Comparison of ENCODE assay signal across 21 mouse cellular contexts in the genomic region with DNA sequence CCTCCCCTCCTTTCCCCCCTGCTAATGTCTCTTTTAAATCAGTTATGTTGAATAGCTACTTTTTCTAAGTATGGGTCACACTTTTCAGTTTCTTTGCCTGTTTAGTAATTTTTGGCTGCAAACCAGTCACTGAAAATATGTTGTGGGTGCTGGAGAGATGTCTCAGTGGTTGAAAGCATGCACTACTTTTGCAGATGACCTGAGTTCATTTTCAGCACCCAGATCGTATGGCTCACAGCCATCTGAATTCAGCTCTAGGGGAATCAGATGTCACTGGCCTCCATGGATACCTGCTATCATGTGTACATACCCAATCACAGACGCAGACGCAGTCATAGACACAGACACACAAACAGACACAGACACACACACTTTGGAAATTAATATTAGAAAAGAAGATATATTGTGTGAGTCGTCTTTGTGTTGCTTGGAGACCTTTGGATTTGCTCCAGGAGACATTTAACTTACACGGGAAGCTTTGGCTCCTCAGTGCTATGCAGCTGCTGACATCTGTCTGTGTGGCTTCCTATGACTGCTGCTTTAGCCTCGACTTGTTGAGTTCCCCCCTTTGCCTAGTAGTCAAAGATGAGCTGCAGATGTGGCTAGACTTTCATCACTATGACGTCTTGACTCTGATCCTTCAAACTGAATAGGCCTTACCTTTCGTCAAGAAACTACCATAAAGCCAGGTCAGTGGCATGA.
DNase-seq lines count a peak whose midpoint lies in the region; ATAC-seq and TF ChIP-seq lines count a peak whose summit lies in the region.
"Had no signal": no experiment of that assay in that cellular context is flagged by ENCODE, and none has a peak within 500 bp of the region (broad histone marks: within the 10 kb centered on the region; RNA-seq: fewer than 3 reads in every experiment).

No protein-coding gene starts in this region.

- peak overlapping the region; percentile 33; the same call in 1 of the 2 replicates for H3K27ac ChIP-seq in intestine, embryonic 16.5 days (ENCODE audit: low read length)
- H3K27ac ChIP-seq in intestine, embryonic 15.5 days: no peak overlapping the region
- H3K27ac ChIP-seq in limb, embryonic 14.5 days (replicated peaks; ENCODE audit: low read depth, low read length): no peak overlapping the region
- no peak overlapping the region for H3K27ac ChIP-seq in limb, embryonic 10.5 days
- H3K27ac ChIP-seq: forebrain, embryonic 12.5 days; hindbrain, embryonic 15.5 days; stomach, postnatal 0 days had no signal

- no peak for ATAC-seq in intestine, embryonic 16.5 days
- no peak for ATAC-seq in intestine, embryonic 15.5 days
- ATAC-seq in limb, embryonic 14.5 days (ENCODE audit: low FRiP score, low read depth): 0 out of 2 replicates have a peak, but pooled peaks have one; percentile 44
- ATAC-seq in CD4-positive, CD25-positive, alpha-beta regulatory T cell, adult 4 months: peak; percentile 11
- ATAC-seq: liver, postnatal 0 days; Patski had no signal

- no peaks in the 10 kb centered on the region for H3K27me3 ChIP-seq in intestine, embryonic 16.5 days (replicated peaks; ENCODE audit: control insufficient read depth, insufficient read depth, low read length)
- no peaks in the 10 kb centered on the region for H3K27me3 ChIP-seq in intestine, embryonic 15.5 days (replicated peaks)
- H3K27me3 ChIP-seq in limb, embryonic 14.5 days (ENCODE audit: control insufficient read depth, insufficient read depth, low read length): no peaks in the 10 kb centered on the region
- no peaks in the 10 kb centered on the region for H3K27me3 ChIP-seq in limb, embryonic 10.5 days (ENCODE audit: low read depth, poor library complexity, severe bottlenecking)
- H3K27me3 ChIP-seq: forebrain, embryonic 12.5 days; hindbrain, embryonic 15.5 days; Patski had no signal

- H3K4me3 ChIP-seq in intestine, embryonic 16.5 days (ENCODE audit: low read length): no peak overlapping the region
- H3K4me3 ChIP-seq in intestine, embryonic 15.5 days (replicated peaks): no peak overlapping the region
- H3K4me3 ChIP-seq in limb, embryonic 14.5 days (replicated peaks; ENCODE audit: low read length): no peak overlapping the region
- no peak overlapping the region for H3K4me3 ChIP-seq in limb, embryonic 10.5 days
- H3K4me3 ChIP-seq: forebrain, embryonic 12.5 days; hindbrain, embryonic 15.5 days had no signal

- 53% methylated on average over 8 of the region's 8 CpGs for WGBS in intestine, embryonic 16.5 days
- 54% methylated on average over 8 of the region's 8 CpGs for WGBS in intestine, embryonic 15.5 days
- WGBS in limb, embryonic 14.5 days: 67% methylated on average over 8 of the region's 8 CpGs
- WGBS in limb, embryonic 10.5 days: 86% methylated on average over 8 of the region's 8 CpGs

- no peak overlapping the region for H3K4me2 ChIP-seq in intestine, embryonic 16.5 days (ENCODE audit: low read depth, low read length)
- H3K4me2 ChIP-seq in intestine, embryonic 15.5 days (replicated peaks): no peak overlapping the region
- H3K4me2 ChIP-seq in limb, embryonic 14.5 days (replicated peaks; ENCODE audit: low read depth, low read length, severe bottlenecking): no peak overlapping the region
- H3K4me2 ChIP-seq: forebrain, embryonic 12.5 days; hindbrain, embryonic 15.5 days; liver, embryonic 11.5 days; midbrain, embryonic 11.5 days had no signal

- no peaks in the 10 kb centered on the region for H3K9me3 ChIP-seq in intestine, embryonic 16.5 days (ENCODE audit: control insufficient read depth, low read length)
- no peaks in the 10 kb centered on the region for H3K9me3 ChIP-seq in intestine, embryonic 15.5 days
- no peaks in the 10 kb centered on the region for H3K9me3 ChIP-seq in limb, embryonic 14.5 days (ENCODE audit: control insufficient read depth, low read length)
- no peaks in the 10 kb centered on the region for H3K9me3 ChIP-seq in limb, embryonic 10.5 days (replicated peaks)
- H3K9me3 ChIP-seq: forebrain, embryonic 12.5 days; hindbrain, embryonic 15.5 days had no signal

- no peak overlapping the region for H3K9ac ChIP-seq in intestine, embryonic 16.5 days (ENCODE audit: low read depth, low read length)
- no peak overlapping the region; the same call in 1 of the 2 replicates for H3K9ac ChIP-seq in intestine, embryonic 15.5 days
- no peak overlapping the region for H3K9ac ChIP-seq in limb, embryonic 14.5 days (ENCODE audit: low read depth, low read length, severe bottlenecking)
- H3K9ac ChIP-seq: forebrain, embryonic 12.5 days; hindbrain, embryonic 15.5 days; liver, postnatal 0 days had no signal

- no peaks in the 10 kb centered on the region for H3K36me3 ChIP-seq in intestine, embryonic 16.5 days (ENCODE audit: control insufficient read depth, insufficient read depth, low read length)
- H3K36me3 ChIP-seq in intestine, embryonic 15.5 days: no peaks in the 10 kb centered on the region
- H3K36me3 ChIP-seq in limb, embryonic 14.5 days (ENCODE audit: control insufficient read depth, insufficient read depth, low read length): no peaks in the 10 kb centered on the region
- no peaks in the 10 kb centered on the region for H3K36me3 ChIP-seq in limb, embryonic 10.5 days
- H3K36me3 ChIP-seq: forebrain, embryonic 12.5 days; hindbrain, embryonic 15.5 days had no signal

- peaks cover 5% of the 10 kb centered on the region; the same call in 1 of the 2 replicates for H3K4me1 ChIP-seq in intestine, embryonic 16.5 days (ENCODE audit: control insufficient read depth, insufficient read depth, low read length)
- no peaks in the 10 kb centered on the region for H3K4me1 ChIP-seq in intestine, embryonic 15.5 days (replicated peaks)
- peaks cover 6% of the 10 kb centered on the region; the same call in 1 of the 2 replicates for H3K4me1 ChIP-seq in limb, embryonic 14.5 days (ENCODE audit: control insufficient read depth, insufficient read depth, low read length)
- no peaks in the 10 kb centered on the region for H3K4me1 ChIP-seq in limb, embryonic 10.5 days
- H3K4me1 ChIP-seq: forebrain, embryonic 12.5 days; hindbrain, embryonic 15.5 days had no signal

- TF ChIP-seq POLR2A in limb, embryonic 14.5 days (IDR thresholded peaks at IDR 0.05; ENCODE audit: borderline replicate concordance, extremely low read depth, insufficient read depth, insufficient read length): no peak

- DNase-seq in gastrocnemius, adult 18-20 months (ENCODE audit: low spot score): peak; percentile 35
- DNase-seq in gastrocnemius, postnatal 4 days (ENCODE audit: low spot score in 2 of 2): no peak
- peak; percentile 39 for DNase-seq in limb, embryonic 14.5 days (ENCODE audit: low spot score)
- no peak for DNase-seq in limb, embryonic 10.5 days (ENCODE audit: low spot score)
- no peak for DNase-seq in cerebellum, postnatal 14 days
- DNase-seq: adrenal gland, postnatal 36 days; cerebellum, adult 9-10 months; heart, adult 11 months; kidney, adult 11 months; liver, postnatal 0 days; thymus, adult 2 months; thymus, postnatal 4 days had no signal

Comparison
In these comparisons a context has a peak if more than half of its experiments do, and no peak if none do; other contexts are left out.
1. DNase-seq: peak in gastrocnemius, adult 18-20 months (single experiment) and limb, embryonic 14.5 days (single experiment); none in gastrocnemius, postnatal 4 days (0 of 2), limb, embryonic 10.5 days (single experiment) and cerebellum, postnatal 14 days (0 of 2).
2. ATAC-seq: peak in limb, embryonic 14.5 days (single experiment) and CD4-positive, CD25-positive, alpha-beta regulatory T cell, adult 4 months (single experiment); none in intestine, embryonic 16.5 days (single experiment) and intestine, embryonic 15.5 days (single experiment).